Mouse (Mus musculus): ENCODE measurements around the gene Ccr6.

GRCm38 (mm10) chr17:8296313-8296844, 60.5 kb downstream of the Ccr6 start:
- no peak for TF ChIP-seq CTCF (IDR thresholded peaks at IDR 0.05; ENCODE audit: borderline replicate concordance, extremely low read depth, insufficient read depth, insufficient read length)
- no peak for TF ChIP-seq POLR2A (IDR thresholded peaks at IDR 0.05; ENCODE audit: borderline replicate concordance, extremely low read depth, insufficient read depth, insufficient read length, poor library complexity, severe bottlenecking)
